ENCODE assay signal across 10 mouse cellular contexts in genomic region chr2:64075873-64076272, GRCm38 (mm10). TPM values are rescaled to one million over a fixed set of nuclear protein-coding genes. Genes with fewer than 3 reads are reported as not detected.
DNase-seq lines count a peak whose midpoint lies in the region; ATAC-seq and TF ChIP-seq lines count a peak whose summit lies in the region.
"Had no signal": no experiment of that assay in that cellular context is flagged by ENCODE, and none has a peak within 500 bp of the region (broad histone marks: within the 10 kb centered on the region; RNA-seq: fewer than 3 reads in every experiment).

No protein-coding gene starts in this region.

- no peaks in the 10 kb centered on the region for H3K36me3 ChIP-seq in kidney, postnatal 0 days (ENCODE audit: insufficient read depth, low read length)
- H3K36me3 ChIP-seq in forebrain, embryonic 11.5 days (ENCODE audit: control insufficient read depth, insufficient read depth, low read length), result no peaks in the 10 kb centered on the region
- no peaks in the 10 kb centered on the region for H3K36me3 ChIP-seq in midbrain, embryonic 12.5 days
- H3K36me3 ChIP-seq: intestine, embryonic 15.5 days had no signal

- H3K9ac ChIP-seq in kidney, postnatal 0 days (ENCODE audit: low read depth, low read length), result no peak overlapping the region
- peak overlapping the region; percentile 32; the same call in 1 of the 2 replicates for H3K9ac ChIP-seq in forebrain, embryonic 11.5 days (ENCODE audit: low read length)
- H3K9ac ChIP-seq in midbrain, embryonic 12.5 days (replicated peaks), result no peak overlapping the region; the same call in 1 of the 2 replicates
- H3K9ac ChIP-seq: intestine, embryonic 15.5 days had no signal

- H3K4me1 ChIP-seq in kidney, postnatal 0 days (replicated peaks; ENCODE audit: insufficient read depth, low read length), result peaks cover 18% of the 10 kb centered on the region; the same call in 1 of the 2 replicates
- H3K4me1 ChIP-seq in forebrain, embryonic 11.5 days (replicated peaks; ENCODE audit: control insufficient read depth, insufficient read depth, low read length), result peaks cover 23% of the 10 kb centered on the region
- H3K4me1 ChIP-seq in midbrain, embryonic 12.5 days, result peaks cover 48% of the 10 kb centered on the region
- H3K4me1 ChIP-seq: intestine, embryonic 15.5 days had no signal

- WGBS in kidney, postnatal 0 days, result 61% methylated on average over 6 of the region's 6 CpGs
- 41% methylated on average over 6 of the region's 6 CpGs for WGBS in forebrain, embryonic 11.5 days
- WGBS in midbrain, embryonic 12.5 days, result 22% methylated on average over 6 of the region's 6 CpGs

- DNase-seq in cerebellum, postnatal 14 days, result peak; percentile 32 to 38
- DNase-seq in cerebellum, adult 8-10 months, result no peak
- DNase-seq in kidney, postnatal 0 days (ENCODE audit: low spot score), result no peak
- DNase-seq in kidney, postnatal 14 days, result no peak
- DNase-seq in forebrain, embryonic 11.5 days (ENCODE audit: low spot score), result no peak
- DNase-seq in spleen, postnatal 14 days (ENCODE audit: low spot score in 2 of 2), result no peak
- DNase-seq in gastrocnemius, adult 18-20 months (ENCODE audit: low spot score), result no peak

- H3K27ac ChIP-seq in kidney, postnatal 0 days, result no peak overlapping the region
- no peak overlapping the region for H3K27ac ChIP-seq in forebrain, embryonic 11.5 days (ENCODE audit: low read depth, low read length)
- no peak overlapping the region for H3K27ac ChIP-seq in midbrain, embryonic 12.5 days (replicated peaks)
- H3K27ac ChIP-seq: intestine, embryonic 15.5 days had no signal

- ATAC-seq in kidney, postnatal 0 days (replicated peaks; ENCODE audit: low FRiP score, low read depth), result no peak
- no peak for ATAC-seq in forebrain, embryonic 11.5 days (replicated peaks; ENCODE audit: low FRiP score)
- ATAC-seq in midbrain, embryonic 12.5 days (ENCODE audit: low FRiP score, low read depth), result no peak
- ATAC-seq: intestine, embryonic 15.5 days had no signal

- peak overlapping the region; percentile 50; the same call in 1 of the 2 replicates for H3K4me2 ChIP-seq in kidney, postnatal 0 days (ENCODE audit: low read length)
- peak overlapping the region; percentile 22; the same call in 1 of the 2 replicates for H3K4me2 ChIP-seq in forebrain, embryonic 11.5 days (ENCODE audit: low read depth, low read length, severe bottlenecking)
- H3K4me2 ChIP-seq in midbrain, embryonic 12.5 days (replicated peaks), result peak overlapping the region; percentile 35
- H3K4me2 ChIP-seq: intestine, embryonic 15.5 days had no signal

- H3K27me3 ChIP-seq in kidney, postnatal 0 days (ENCODE audit: insufficient read depth, low read length), result no peaks in the 10 kb centered on the region
- no peaks in the 10 kb centered on the region for H3K27me3 ChIP-seq in forebrain, embryonic 11.5 days (ENCODE audit: control insufficient read depth, insufficient read depth, low read length)
- peaks cover 13% of the 10 kb centered on the region; the same call in 1 of the 2 replicates for H3K27me3 ChIP-seq in midbrain, embryonic 12.5 days
- H3K27me3 ChIP-seq: intestine, embryonic 15.5 days had no signal

- H3K9me3 ChIP-seq in kidney, postnatal 0 days (replicated peaks; ENCODE audit: low read length), result no peaks in the 10 kb centered on the region
- H3K9me3 ChIP-seq in forebrain, embryonic 11.5 days (ENCODE audit: control insufficient read depth, low read length), result no peaks in the 10 kb centered on the region
- H3K9me3 ChIP-seq in midbrain, embryonic 12.5 days, result no peaks in the 10 kb centered on the region
- H3K9me3 ChIP-seq: intestine, embryonic 15.5 days had no signal

- TF ChIP-seq CTCF in kidney, postnatal 0 days (IDR thresholded peaks at IDR 0.05; ENCODE audit: low read depth), result no peak

- H3K4me3 ChIP-seq in kidney, postnatal 0 days (replicated peaks; ENCODE audit: low read depth, low read length), result no peak overlapping the region
- no peak overlapping the region for H3K4me3 ChIP-seq in forebrain, embryonic 11.5 days (ENCODE audit: low read depth, low read length)
- no peak overlapping the region for H3K4me3 ChIP-seq in midbrain, embryonic 12.5 days
- H3K4me3 ChIP-seq: intestine, embryonic 15.5 days had no signal

RNA-seq across cellular contexts. Expression of gene Fign, which starts 22.0 kb away (rescaled TPM):
- polyA plus RNA-seq in kidney, postnatal 0 days (2015; fragmentation: Nextera tagmentation; extraction: Ambion mirVana), result 6.1 and 6.7 TPM in 2 replicates
- polyA plus RNA-seq in forebrain, embryonic 11.5 days (2014; fragmentation: Nextera tagmentation; extraction: Ambion mirVana), result 14.4 and 16.2 TPM in 2 replicates
- polyA plus RNA-seq in midbrain, embryonic 12.5 days (2016; fragmentation: Nextera tagmentation; extraction: Ambion mirVana), result 17.0 and 19.6 TPM in 2 replicates
- total RNA-seq in gastrocnemius, adult 18-20 months (2021), result 1 to 10 TPM; 2.4 to 2.9 TPM
- total RNA-seq: MEL had no signal

Comparison
In these comparisons a context has a peak if more than half of its experiments do, and no peak if none do; other contexts are left out.
1. DNase-seq: peak in cerebellum, postnatal 14 days (2 of 2); none in cerebellum, adult 8-10 months (single experiment), kidney, postnatal 0 days (single experiment), kidney, postnatal 14 days (single experiment), forebrain, embryonic 11.5 days (single experiment), spleen, postnatal 14 days (0 of 2) and gastrocnemius, adult 18-20 months (single experiment).
2. Peak in every context shown above with its lines, with median percentiles within 50 percentile points of each other: H3K4me2 ChIP-seq.